Mouse (Mus musculus) cerebellum, adult 2 months (tissue): Measurements from ENCODE around the gene Tmed9.

Source experiments
- CTCF ChIP-seq: fragments of 200-500 bp; IDR thresholded peaks from 2 replicates; pipeline ENCODE4 v1.5.1; 2011; ENCODE audit warnings: low read depth, mild to moderate bottlenecking, control low read depth, low read length, moderate library complexity, borderline replicate concordance; ENCODE audit not compliant: insufficient read depth
- POLR2A ChIP-seq: fragments of 200-500 bp; IDR thresholded peaks from 2 replicates; pipeline ENCODE4 v1.6.1; 2011; ENCODE audit warnings: low read length, control low read depth, borderline replicate concordance; ENCODE audit not compliant: insufficient read depth

GRCm38 (mm10) chr13:55607624-55608006 is 34.1 kb downstream of the Tmed9 start:
- TF ChIP-seq CTCF = no peak
- no peak for TF ChIP-seq POLR2A
